Mouse (Mus musculus): Measurements from ENCODE around the gene Hdac5. TPM values are rescaled to one million over a fixed set of nuclear protein-coding genes. Genes with fewer than 3 reads are reported as not detected.

Gene Hdac5
- polyA plus RNA-seq, 1 experiment from 2014 or later = 70.0 TPM

Small RNA genes lying within 50 kb of the gene (microRNA-seq; reads per million reads assigned to microRNA genes)
- 1.1 reads per million for gene Mir8101

Other genes starting within 250 kb of the Hdac5 start
- not detected in 2 replicates for gene Cfap97d1, start 245.9 kb downstream of the Hdac5 start, polyA plus RNA-seq (2016; fragmentation: Nextera tagmentation; extraction: Ambion mirVana)
- gene Dusp3, start 243.2 kb downstream of the Hdac5 start, polyA plus RNA-seq (2016; fragmentation: Nextera tagmentation; extraction: Ambion mirVana) = 12.3 and 12.5 TPM in 2 replicates
- 11.1 and 11.4 TPM in 2 replicates for gene Mpp3, start 201.7 kb downstream of the Hdac5 start, polyA plus RNA-seq (2016; fragmentation: Nextera tagmentation; extraction: Ambion mirVana)
- gene Cd300lg, start 188.7 kb downstream of the Hdac5 start, polyA plus RNA-seq (2016; fragmentation: Nextera tagmentation; extraction: Ambion mirVana) = 0.43 and 0.55 TPM in 2 replicates
- 12.7 and 12.8 TPM in 2 replicates for gene Mpp2, start 141.7 kb downstream of the Hdac5 start, polyA plus RNA-seq (2016; fragmentation: Nextera tagmentation; extraction: Ambion mirVana)
- gene Ppy, start 128.8 kb downstream of the Hdac5 start, polyA plus RNA-seq (2016; fragmentation: Nextera tagmentation; extraction: Ambion mirVana) = not detected in 2 replicates
- 0.71 TPM in 1 of 2 replicates, not detected in the other for gene Pyy, start 122.3 kb downstream of the Hdac5 start, polyA plus RNA-seq (2016; fragmentation: Nextera tagmentation; extraction: Ambion mirVana)
- gene Nags, start 84.7 kb downstream of the Hdac5 start, polyA plus RNA-seq (2016; fragmentation: Nextera tagmentation; extraction: Ambion mirVana) = 0.06 TPM in 1 of 2 replicates, not detected in the other
- gene Tmem101, start 73.8 kb downstream of the Hdac5 start, polyA plus RNA-seq (2016; fragmentation: Nextera tagmentation; extraction: Ambion mirVana) = 43.4 and 44.3 TPM in 2 replicates
- gene Lsm12, start 44.9 kb downstream of the Hdac5 start, polyA plus RNA-seq (2016; fragmentation: Nextera tagmentation; extraction: Ambion mirVana) = 104 and 108 TPM in 2 replicates
- 30.3 and 31.3 TPM in 2 replicates for gene G6pc3, start 40.5 kb downstream of the Hdac5 start, polyA plus RNA-seq (2016; fragmentation: Nextera tagmentation; extraction: Ambion mirVana)
- gene BC030867, start 18.7 kb upstream of the Hdac5 start, polyA plus RNA-seq (2016; fragmentation: Nextera tagmentation; extraction: Ambion mirVana) = 20.6 and 21.7 TPM in 2 replicates
- gene Asb16, start 38.6 kb upstream of the Hdac5 start, polyA plus RNA-seq (2016; fragmentation: Nextera tagmentation; extraction: Ambion mirVana) = 0.10 and 0.18 TPM in 2 replicates
- 48.9 and 53.6 TPM in 2 replicates for gene Tmub2, start 54.8 kb upstream of the Hdac5 start, polyA plus RNA-seq (2016; fragmentation: Nextera tagmentation; extraction: Ambion mirVana)
- 25.0 and 26.1 TPM in 2 replicates for gene Atxn7l3, start 66.5 kb upstream of the Hdac5 start, polyA plus RNA-seq (2016; fragmentation: Nextera tagmentation; extraction: Ambion mirVana)
- gene Ubtf, start 89.6 kb upstream of the Hdac5 start, polyA plus RNA-seq (2016; fragmentation: Nextera tagmentation; extraction: Ambion mirVana) = 103 and 114 TPM in 2 replicates
- gene Slc4a1, start 136.0 kb upstream of the Hdac5 start, polyA plus RNA-seq (2016; fragmentation: Nextera tagmentation; extraction: Ambion mirVana) = 24.5 and 26.4 TPM in 2 replicates
- gene Rundc3a, start 163.2 kb upstream of the Hdac5 start, polyA plus RNA-seq (2016; fragmentation: Nextera tagmentation; extraction: Ambion mirVana) = 15.9 and 20.4 TPM in 2 replicates
- 188 and 189 TPM in 2 replicates for gene Slc25a39, start 177.8 kb upstream of the Hdac5 start, polyA plus RNA-seq (2016; fragmentation: Nextera tagmentation; extraction: Ambion mirVana)
- 116 and 126 TPM in 2 replicates for gene Grn, start 200.1 kb upstream of the Hdac5 start, polyA plus RNA-seq (2016; fragmentation: Nextera tagmentation; extraction: Ambion mirVana)
- gene Fam171a2, start 217.5 kb upstream of the Hdac5 start, polyA plus RNA-seq (2016; fragmentation: Nextera tagmentation; extraction: Ambion mirVana) = 13.5 and 15.3 TPM in 2 replicates
- 6.8 and 8.3 TPM in 2 replicates for gene Itga2b, start 240.0 kb upstream of the Hdac5 start, polyA plus RNA-seq (2016; fragmentation: Nextera tagmentation; extraction: Ambion mirVana)

Measured in embryonic facial prominence, embryonic 12.5 days (tissue).